Mouse (Mus musculus): Measurements from ENCODE around the gene Atp2a2.

GRCm38 (mm10) chr5:122503015-122503759, 1.2 kb upstream of the Atp2a2 start:
- TF ChIP-seq GATA1 (IDR thresholded peaks at IDR 0.05; ENCODE audit: borderline replicate concordance, low read length) (no peak), FLI1 (IDR thresholded peaks at IDR 0.05; ENCODE audit: low read length) (no peak)

Data from megakaryocyte, embryonic 14.5 days (primary cell).